Mouse (Mus musculus): ENCODE data around the gene Gm9732.
"Not testable (repeated sequence)": the region's sequence is repeated elsewhere in the genome, so short reads cannot be mapped to it uniquely, and the experiment has no call there.

The Gm9732 gene

DNA sequence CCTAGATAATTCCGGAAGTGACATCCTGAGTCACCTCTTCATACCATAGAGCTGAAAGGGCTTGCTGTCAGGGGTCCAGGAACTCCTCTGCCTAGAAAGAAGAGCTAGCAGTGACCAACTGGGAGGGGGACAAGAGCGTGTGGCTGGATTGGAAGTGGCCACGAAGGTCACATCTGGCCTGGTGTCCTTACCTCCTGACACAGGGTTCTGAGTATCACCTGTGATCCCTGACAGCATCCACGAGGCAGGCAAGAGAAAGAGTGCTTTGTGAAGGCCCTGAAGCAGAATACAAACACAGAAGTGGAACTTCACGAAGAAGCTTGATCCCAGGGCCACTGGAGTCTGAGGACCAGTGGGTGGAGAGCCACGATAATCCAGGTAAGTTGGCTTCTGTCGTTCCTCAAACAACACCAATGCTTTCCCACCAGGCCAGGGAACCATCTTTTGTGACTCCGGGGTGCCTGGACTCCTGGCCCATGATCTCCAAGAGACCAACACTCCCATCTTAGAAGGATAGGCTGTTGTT is at the start of gene Gm9732:
Gm9732 (plus strand) TSS at position 51 of the 526 bp plus-strand sequence.
- DNase-seq (ENCODE audit: low spot score in 2 of 2), result not testable (repeated sequence)

GRCm38 (mm10) chr14:43235204-43235603 is 39.6 kb upstream of the Gm9732 start, which contains the start of gene Gm8122:
Gm8122 (minus strand) TSS chr14:43235304.
- not testable (repeated sequence) for DNase-seq (ENCODE audit: low spot score in 2 of 2)

DNA sequence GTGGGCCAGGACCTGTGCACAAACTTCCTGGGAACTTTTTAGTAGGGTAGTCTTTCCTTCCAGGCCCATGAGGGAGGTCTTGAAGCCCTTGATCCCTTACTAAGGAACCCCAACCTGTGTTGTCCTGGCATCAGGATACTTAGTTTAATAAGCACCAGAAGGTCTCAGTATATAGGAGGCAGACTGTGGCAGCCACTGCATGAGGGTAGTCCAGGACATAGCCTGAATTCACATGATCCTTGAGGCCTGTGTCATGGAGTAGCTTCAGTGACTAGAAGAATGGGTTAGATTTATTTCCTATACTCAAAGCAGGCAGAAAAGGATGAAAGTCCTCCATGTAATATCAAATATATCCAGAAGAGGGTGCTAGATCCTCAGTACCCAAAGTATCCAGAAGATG is 37.1 kb upstream of the Gm9732 start:
- DNase-seq (ENCODE audit: low spot score in 2 of 2), result not testable (repeated sequence)

DNA sequence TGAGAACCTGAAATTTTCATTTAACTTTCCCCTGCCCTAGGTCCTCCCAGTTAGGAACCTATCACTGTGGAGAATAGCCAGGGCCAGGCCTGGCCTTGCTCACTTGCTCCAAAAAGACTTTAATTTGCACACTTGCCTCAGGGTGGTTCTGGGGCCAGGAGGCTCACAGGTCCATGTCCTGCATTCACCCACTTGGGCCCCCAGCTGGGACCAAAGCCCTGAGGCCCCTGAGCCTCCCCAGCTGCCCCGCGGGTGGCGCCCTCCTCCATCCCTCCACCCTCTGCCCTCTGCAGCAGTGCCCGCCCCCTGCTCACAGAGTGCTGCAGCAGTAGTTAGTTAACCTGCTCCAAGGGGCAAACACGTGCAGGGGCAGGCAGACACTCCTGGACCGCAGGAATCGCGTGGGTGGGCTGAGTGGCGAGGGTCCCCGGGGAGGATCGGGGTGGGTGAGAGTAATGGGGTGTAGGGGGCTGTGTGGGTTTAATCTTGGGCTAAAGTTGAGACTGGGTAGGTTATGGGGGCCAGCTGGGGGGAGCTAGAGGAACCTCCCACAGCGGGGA is 25.1 kb upstream of the Gm9732 start:
- peak in 1 of 2 experiments; percentile 11 for DNase-seq (ENCODE audit: low spot score in 2 of 2)

GRCm38 (mm10) chr14:43250549-43251253 is 24.1 kb upstream of the Gm9732 start:
- DNase-seq (ENCODE audit: low spot score in 2 of 2), result not testable (repeated sequence)

DNA sequence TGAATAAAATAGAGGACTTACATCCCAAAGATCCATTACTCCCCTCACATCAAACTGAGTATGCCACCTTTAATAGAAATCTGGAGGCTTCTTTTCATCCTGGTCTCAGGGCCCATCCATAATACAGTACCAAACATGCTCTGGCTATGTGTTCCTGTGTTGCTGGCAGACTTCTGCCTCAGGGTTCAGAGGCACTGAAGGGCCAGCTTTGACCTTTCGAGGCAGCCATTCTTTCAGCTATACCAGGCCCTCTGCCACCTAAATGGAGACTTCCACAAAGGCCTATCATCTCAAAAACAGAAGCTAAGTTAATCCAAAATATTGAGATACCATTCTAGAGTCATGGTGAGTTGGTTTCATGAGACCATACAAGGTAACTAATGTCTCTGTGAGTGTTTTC is 18.3 kb upstream of the Gm9732 start:
- not testable (repeated sequence) for DNase-seq (ENCODE audit: low spot score in 2 of 2)

DNA sequence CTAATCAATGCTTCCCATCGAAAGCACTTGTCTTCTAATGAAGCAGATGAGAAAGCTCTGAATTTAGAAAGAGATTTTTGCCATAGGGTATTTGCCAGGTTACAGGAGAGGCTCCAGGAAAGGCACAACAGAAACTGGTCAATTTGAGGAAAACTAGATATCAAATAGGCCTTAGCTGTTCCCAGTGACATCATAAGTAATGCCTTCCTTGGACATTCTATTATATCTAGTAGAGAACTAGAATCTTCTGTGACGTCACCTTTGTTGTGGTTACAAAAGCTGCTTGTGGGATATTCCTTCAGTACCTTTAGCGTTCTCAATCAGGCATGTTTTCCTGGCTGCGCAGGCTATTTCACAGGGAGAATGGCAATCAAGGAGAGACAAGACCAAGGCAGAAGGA is 16.5 kb upstream of the Gm9732 start, which contains the start of gene Gm8126:
Gm8126 (plus strand) TSS at position 301 of the 400 bp plus-strand sequence.
- not testable (repeated sequence) for DNase-seq (ENCODE audit: low spot score in 2 of 2)

GRCm38 (mm10) chr14:43263421-43263820 is 11.4 kb upstream of the Gm9732 start:
- DNase-seq (ENCODE audit: low spot score in 2 of 2), result not testable (repeated sequence)

DNA sequence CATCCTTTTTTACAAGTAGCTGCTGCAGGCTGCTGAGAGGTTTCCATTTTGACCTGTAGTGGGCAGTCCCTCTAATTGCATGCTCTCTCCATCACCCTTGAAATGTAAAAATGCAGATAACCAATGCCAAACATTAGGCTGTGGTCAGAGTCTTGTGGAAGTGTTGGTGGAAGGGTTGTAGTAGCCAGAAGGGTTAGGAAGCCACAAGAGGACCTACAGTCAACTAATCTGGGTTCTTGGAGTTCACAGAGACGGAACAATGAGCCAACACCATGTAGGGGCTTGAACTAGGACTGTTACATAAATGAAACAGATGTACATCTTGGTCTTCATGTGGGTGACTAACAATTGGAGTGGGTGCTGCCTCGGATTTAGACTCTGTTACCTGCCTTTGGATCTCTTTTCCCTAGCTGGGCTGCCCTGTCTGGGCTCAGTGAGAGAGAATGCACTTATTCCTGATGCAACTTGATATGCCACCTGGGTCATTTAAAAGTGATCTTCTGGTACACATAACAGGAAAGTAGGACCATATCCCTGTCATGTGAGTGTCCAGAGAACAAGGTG is 6.2 kb upstream of the Gm9732 start:
- not testable (repeated sequence) for DNase-seq (ENCODE audit: low spot score in 2 of 2)

DNA sequence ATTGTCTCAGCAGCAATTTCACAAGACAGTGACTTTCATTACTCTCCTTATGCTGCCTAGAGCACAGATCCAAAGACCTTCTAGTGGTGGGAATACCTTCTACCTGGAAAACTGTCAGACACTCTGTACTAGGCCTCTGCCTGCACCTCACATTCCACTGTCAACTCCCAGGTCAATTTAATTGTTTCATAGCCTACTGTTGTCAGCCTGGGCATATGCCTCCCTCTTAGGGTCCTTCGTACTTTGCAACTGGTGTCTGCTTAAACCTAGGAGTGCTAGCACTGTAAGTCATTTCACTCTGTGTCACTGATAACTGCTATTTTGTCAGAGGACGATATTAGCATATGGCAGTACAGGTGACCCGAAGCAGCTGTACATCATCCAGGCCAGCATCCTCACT is 5.6 kb upstream of the Gm9732 start:
- not testable (repeated sequence) for DNase-seq (ENCODE audit: low spot score in 2 of 2)

DNA sequence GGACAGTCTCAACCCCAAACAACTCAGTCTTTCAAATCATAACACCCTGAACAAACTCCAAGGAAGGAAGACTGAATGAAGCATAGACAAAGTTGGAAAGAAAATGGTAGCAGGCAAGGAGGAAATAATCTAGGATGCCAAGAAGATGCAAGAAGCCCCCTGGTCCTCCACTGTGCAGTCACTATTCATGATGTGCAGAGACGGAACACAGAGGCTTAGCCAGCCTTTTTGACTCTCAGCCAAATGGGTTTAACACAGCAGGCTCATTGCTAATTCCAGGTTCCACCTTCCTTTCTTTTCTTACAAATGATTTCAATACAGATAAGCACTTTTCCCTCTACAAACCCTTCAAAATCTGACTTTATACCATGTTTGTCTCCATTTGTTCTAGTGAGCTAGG is 1.7 kb upstream of the Gm9732 start:
- DNase-seq (ENCODE audit: low spot score in 2 of 2), result not testable (repeated sequence)

GRCm38 (mm10) chr14:43275752-43276151 is 916 bp downstream of the Gm9732 start:
- not testable (repeated sequence) for DNase-seq (ENCODE audit: low spot score in 2 of 2)

DNA sequence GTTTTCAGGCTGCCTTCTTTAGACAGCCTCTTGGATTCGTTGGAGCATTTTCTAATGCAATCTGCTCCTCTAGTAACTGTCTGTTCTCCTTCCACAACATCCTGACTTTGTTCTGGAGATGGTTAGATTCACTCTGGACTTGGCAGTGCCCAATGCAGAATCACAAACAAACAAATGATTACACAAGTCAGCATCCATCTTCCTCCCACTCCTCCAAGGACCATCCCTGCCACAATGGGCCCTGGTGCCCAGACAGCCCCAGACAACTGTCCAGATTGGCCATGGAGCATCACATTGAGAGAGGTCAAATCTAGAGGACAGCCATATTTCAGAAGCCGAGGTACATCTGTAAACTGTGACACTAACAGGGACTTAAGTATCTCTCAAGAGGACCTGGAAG is 2.6 kb downstream of the Gm9732 start:
- not testable (repeated sequence) for DNase-seq (ENCODE audit: low spot score in 2 of 2)

DNA sequence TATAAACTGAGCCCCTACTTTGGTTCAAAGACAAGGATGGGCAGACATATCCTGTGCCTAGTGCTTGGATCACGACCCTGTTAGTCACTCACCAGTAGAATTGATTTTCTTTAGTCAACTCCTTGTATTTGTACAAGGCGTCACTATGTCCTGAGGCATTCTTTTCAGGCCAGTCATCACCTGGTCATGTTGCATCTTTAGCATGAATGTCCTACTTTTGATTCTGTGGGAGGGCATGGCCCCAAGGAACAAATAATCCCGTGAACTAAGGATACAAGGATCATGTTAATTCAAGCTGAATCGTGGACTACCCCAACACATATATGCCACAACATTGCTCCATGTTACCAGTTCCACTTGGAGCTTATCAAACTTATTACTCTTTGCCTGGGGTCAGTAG is 3.3 kb downstream of the Gm9732 start:
- DNase-seq (ENCODE audit: low spot score in 2 of 2), result not testable (repeated sequence)

- DNase-seq (ENCODE audit: low spot score in 2 of 2), result not testable (repeated sequence)
Measured at GRCm38 (mm10) chr14:43278681-43279080, 3.8 kb downstream of the Gm9732 start.

DNA sequence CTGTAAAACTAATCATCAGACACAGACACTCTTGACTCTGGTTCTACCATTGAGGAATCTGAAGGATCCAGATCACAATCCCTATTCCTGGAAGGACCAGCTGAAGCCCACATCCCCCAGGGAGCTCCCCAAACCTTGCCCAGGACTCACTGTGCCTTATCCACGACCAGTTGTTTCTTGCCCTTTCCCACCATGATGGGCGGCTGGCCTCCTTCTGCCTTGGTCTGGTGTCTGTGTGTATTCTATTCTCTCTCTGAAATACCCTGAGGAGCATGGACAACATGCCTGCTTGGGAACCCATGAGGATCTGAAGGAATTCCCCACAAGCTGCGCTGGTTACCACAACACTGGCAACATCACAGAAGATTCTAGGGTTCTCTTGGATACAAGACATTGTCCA is 18.7 kb downstream of the Gm9732 start, which contains the start of gene Gm8127:
Gm8127 (minus strand) TSS at position 330 of the 400 bp plus-strand sequence.
- not testable (repeated sequence) for DNase-seq (ENCODE audit: low spot score in 2 of 2)

DNA sequence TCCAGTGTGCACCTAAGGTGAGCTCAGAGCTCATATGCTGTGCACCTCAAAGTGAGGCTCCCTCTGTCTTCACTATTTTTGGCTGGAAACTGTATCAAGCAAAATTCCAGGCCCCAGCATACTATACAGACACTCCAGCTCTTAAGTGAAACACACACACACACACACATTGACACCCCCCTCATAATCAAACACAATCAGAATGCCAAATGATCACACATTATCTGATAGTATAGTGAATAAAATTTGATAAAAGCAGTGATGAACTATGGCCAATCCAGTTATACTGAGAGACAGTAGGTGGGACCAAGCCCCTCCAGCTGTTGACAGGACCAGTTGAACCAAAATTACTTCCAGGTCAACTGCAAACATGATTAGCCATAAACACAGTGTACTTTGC is 44.7 kb downstream of the Gm9732 start:
- DNase-seq (ENCODE audit: low spot score in 2 of 2), result not testable (repeated sequence)

GRCm38 (mm10) chr14:43328603-43329002 is 53.8 kb downstream of the Gm9732 start:
- not testable (repeated sequence) for DNase-seq (ENCODE audit: low spot score in 2 of 2)

DNA sequence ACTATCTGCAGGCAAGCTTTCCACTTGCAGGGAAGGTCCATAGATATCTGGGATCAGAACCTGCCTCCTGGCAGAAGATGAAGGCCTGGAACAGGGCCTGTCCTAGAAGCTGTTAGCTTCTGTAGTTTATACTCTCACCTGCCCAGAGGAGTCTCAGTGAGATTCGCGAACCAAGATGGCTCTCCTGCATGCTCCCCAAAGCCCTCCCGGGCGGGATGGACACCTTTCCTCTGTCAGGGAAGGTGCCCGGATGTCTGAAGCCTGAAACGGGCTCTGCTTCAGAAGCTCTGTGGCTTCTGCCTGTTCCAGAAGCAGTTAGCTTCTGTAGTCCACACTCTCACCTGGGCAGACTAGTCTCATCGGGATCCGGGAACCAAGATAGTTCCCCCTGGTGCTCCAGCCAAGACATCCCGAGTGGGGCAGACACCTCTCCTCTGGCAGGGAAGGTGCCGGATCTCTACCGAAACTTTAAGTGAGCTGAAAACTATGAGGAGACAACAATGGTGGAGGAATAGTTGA is 56.6 kb downstream of the Gm9732 start:
- DNase-seq (ENCODE audit: low spot score in 2 of 2), result not testable (repeated sequence)

DNA sequence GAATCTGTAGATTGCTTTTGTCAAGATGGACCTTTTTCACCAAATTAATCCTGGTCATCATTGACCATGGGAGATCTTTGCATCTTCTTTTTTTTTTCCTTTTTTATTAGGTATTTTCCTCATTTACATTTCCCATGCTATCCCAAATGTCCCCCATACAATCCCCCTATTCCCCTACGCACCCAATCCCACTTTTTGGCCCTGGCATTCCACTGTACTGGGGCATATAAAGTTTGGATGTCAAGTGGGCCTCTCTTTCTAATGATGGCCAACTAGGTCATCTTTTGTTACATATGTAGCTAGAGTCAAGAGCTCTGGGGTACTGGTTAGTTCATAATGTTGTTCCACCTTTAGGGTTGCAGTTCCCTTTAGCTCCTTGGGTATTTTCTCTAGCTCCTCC is 62.8 kb downstream of the Gm9732 start:
- DNase-seq (ENCODE audit: low spot score in 2 of 2), result not testable (repeated sequence)

- DNase-seq (ENCODE audit: low spot score in 2 of 2), result not testable (repeated sequence)
Measured at GRCm38 (mm10) chr14:43347711-43348110, 72.9 kb downstream of the Gm9732 start, which contains the start of gene 1700001F09Rik. 1700001F09Rik (minus strand) TSS chr14:43347811.

DNA sequence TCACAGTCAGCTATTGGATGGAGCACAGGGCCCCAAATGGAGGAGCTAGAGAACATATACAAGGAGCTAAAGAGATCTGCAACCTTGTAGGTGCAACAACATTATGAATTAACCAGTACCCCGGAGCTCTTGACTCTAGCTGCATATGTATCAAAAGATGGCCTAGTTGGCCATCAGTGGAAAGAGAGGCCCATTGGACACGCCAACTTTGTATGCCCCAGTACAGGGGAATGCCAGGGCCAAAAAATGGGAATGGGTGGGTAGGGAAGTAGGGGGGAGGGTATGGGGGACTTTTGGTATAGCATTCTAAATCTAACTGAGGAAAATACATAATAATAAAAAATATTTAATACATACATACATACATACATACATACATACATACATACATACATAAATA is 78.1 kb downstream of the Gm9732 start:
- not testable (repeated sequence) for DNase-seq (ENCODE audit: low spot score in 2 of 2)
